Mouse (Mus musculus) 3134 (cell line): ENCODE data around the gene Frem1.

Source experiments
- DNase-seq: peaks from one replicate; pipeline ENCODE4 v3.0.0-alpha.2; 2011; ENCODE audit warnings: low spot score; ENCODE audit not compliant: insufficient read length; ENCODE audit errors: extremely low read depth

The Frem1 gene

GRCm38 (mm10) chr4:82940248-82940647 is 111.9 kb downstream of the Frem1 start:
- DNase-seq: peak; percentile 18

GRCm38 (mm10) chr4:82934308-82934707 is 117.8 kb downstream of the Frem1 start:
- DNase-seq: peak; percentile 22

- peak; percentile 35 for DNase-seq
These were observed 118.4 kb downstream of the Frem1 start for GRCm38 (mm10) chr4:82933698-82934210.

- no peak for DNase-seq
These were observed 122.1 kb downstream of the Frem1 start for GRCm38 (mm10) chr4:82930079-82930478.

- DNase-seq: no peak
These were observed 130.2 kb downstream of the Frem1 start for GRCm38 (mm10) chr4:82921962-82922361.

- no peak for DNase-seq
These were observed 133.5 kb downstream of the Frem1 start for GRCm38 (mm10) chr4:82918625-82919024.

GRCm38 (mm10) chr4:82916678-82917050 is 135.5 kb downstream of the Frem1 start:
- no peak for DNase-seq

GRCm38 (mm10) chr4:82916003-82916677 is 136.0 kb downstream of the Frem1 start:
- no peak for DNase-seq

GRCm38 (mm10) chr4:82915576-82915975 is 136.6 kb downstream of the Frem1 start:
- no peak for DNase-seq

GRCm38 (mm10) chr4:82914601-82915143 is 137.5 kb downstream of the Frem1 start:
- DNase-seq: no peak

- no peak for DNase-seq
These were observed 156.9 kb downstream of the Frem1 start for GRCm38 (mm10) chr4:82895227-82895626.

- DNase-seq: no peak
These were observed 159.9 kb downstream of the Frem1 start for GRCm38 (mm10) chr4:82892247-82892646.

GRCm38 (mm10) chr4:82891566-82891965 is 160.6 kb downstream of the Frem1 start:
- no peak for DNase-seq

GRCm38 (mm10) chr4:82891049-82891448 is 161.1 kb downstream of the Frem1 start:
- no peak for DNase-seq

- no peak for DNase-seq
These were observed 161.6 kb downstream of the Frem1 start for GRCm38 (mm10) chr4:82890585-82890984.

GRCm38 (mm10) chr4:82886148-82886547 is 166.0 kb downstream of the Frem1 start:
- no peak for DNase-seq

- DNase-seq: no peak
These were observed 166.6 kb downstream of the Frem1 start for GRCm38 (mm10) chr4:82885535-82885913.

GRCm38 (mm10) chr4:82884636-82885534 is 167.3 kb downstream of the Frem1 start, which contains the start of gene Cer1:
TSS of gene Cer1 (minus strand) at chr4:82885148.
- peak; percentile 13 for DNase-seq

- no peak for DNase-seq
These were observed 169.6 kb downstream of the Frem1 start for GRCm38 (mm10) chr4:82882500-82882899.

- DNase-seq: no peak
These were observed 170.8 kb downstream of the Frem1 start for GRCm38 (mm10) chr4:82881366-82881765.

- DNase-seq: no peak
These were observed 171.9 kb downstream of the Frem1 start for GRCm38 (mm10) chr4:82880243-82880642.
